Mouse (Mus musculus): ENCODE data around the gene Tldc2. TPM values are rescaled to one million over a fixed set of nuclear protein-coding genes. Genes with fewer than 3 reads are reported as not detected.
A peak's percentile ranks its signal among the peaks of the same experiment; 100 is the strongest.

Tldc2 gene
- total RNA-seq, 2 experiments from 2014 or later: not detected

DNA sequence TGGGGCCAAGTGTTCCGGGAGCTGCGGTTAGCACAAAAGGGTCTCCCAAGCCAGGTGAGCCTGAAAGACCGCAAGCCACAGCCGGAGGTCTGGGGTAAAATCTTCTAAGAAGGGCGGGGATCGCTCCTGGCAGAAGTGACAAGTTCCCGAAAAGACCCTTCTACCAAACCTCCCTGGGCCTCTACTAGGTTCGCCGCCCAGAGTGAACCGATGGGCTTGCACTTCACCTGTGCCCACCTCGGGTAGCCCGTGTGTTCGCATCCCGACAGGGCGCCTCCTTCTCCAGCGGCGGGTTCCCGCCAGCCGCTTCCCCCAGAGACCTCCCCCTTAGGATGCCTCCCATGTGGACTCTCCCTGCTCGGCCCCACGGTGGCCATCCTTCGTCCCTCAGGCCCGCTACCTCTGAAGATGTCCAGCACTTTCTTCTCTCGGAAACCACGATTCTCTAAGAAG lies 47.6 kb downstream of the Tldc2 start:
- intact Hi-C loops (cut with DNase I): loop anchor here (10.0 kb wide), 1 partner anchor 440 kb away; the partner anchor contains the start of gene Blcap

DNA sequence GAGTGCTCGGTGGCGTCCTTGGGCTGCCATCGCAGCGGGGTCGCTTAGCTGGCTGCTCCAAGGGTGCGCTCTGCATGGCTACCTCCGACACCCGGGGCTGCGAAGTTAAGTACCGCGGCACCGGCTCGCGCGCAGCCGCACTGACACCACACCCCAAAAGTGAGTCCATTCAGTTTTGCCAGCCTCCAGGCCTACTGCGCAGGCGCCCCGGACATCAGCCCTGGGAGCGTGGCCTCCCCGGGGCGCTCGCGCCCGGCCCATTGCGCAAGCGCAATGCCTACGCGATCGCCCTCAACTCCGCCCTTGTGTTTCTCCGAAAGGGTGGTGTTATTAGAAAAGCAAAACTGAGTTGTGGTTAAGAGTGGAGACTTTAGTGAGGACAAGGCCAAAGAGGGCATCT lies 48.2 kb downstream of the Tldc2 start, which contains the start of gene Samhd1:
TSS of gene Samhd1 (minus strand) at position 252 of the 400 bp plus-strand sequence.
- intact Hi-C loops (cut with DNase I): loop anchor here (10.0 kb wide), 1 partner anchor 440 kb away; the partner anchor contains the start of gene Blcap
- peak; percentile 82 to 94 for DNase-seq (ENCODE audit: extremely low spot score in 1 of 2, low spot score in 2 of 2)

More for the DNA sequence above, 47.6 kb downstream of the Tldc2 start:
- peak in 1 of 2 experiments; percentile 48 for DNase-seq (ENCODE audit: extremely low spot score in 1 of 2, low spot score in 2 of 2)

DNA sequence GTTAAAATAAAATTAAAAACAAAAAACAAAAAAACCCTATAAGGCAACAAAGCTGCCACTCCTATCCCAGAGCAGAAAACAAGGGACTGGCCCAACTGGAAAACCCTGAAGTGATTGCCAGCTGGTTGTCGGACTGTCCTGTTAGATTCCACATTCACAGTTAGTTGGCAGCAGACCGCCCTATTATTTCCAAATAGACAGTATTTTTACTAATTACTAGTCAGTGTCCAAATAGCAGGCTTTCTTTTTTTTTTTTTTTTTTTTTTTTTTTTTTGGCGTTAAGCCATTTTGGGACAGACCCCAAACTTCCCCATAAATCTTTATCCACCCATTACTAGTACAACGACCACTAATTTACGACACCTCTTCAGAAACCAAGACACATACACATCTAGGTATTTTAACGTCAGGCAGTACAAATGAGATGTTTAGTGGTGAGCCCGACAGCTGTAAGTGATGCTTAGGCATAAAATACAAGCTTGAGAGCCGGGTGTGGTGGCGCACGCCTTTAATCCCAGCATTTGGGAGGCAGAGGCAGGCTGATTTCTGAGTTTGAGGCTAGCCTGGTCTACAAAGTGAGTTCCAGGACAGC lies 48.8 kb downstream of the Tldc2 start:
- intact Hi-C loops (cut with DNase I): loop anchor here (10.0 kb wide), 1 partner anchor 439 kb away; the partner anchor contains the start of gene Blcap
- DNase-seq (ENCODE audit: extremely low spot score in 1 of 2, low spot score in 2 of 2): no peak

DNA sequence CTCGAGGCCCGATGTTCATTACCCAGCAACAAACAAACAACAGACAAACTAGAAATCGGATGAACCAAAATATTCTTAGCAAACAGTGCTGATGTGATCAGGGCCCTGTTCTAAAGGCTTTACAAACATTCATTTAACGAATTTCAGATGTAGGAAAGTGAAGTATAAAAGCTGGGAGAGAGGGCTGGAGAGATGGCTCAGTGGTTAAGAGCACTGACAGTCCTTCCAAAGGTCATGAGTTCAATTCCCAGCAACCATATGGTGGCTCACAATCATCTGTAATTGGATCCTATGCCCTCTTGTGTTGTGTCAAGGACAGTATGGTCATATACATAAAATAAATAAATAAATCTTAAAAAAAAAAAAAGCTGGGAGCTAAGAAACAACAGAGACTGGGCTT lies 49.3 kb downstream of the Tldc2 start:
- DNase-seq (ENCODE audit: extremely low spot score in 1 of 2, low spot score in 2 of 2): no peak
- intact Hi-C loops (cut with DNase I): loop anchor here (10.0 kb wide), 1 partner anchor 439 kb away; the partner anchor contains the start of gene Blcap

DNA sequence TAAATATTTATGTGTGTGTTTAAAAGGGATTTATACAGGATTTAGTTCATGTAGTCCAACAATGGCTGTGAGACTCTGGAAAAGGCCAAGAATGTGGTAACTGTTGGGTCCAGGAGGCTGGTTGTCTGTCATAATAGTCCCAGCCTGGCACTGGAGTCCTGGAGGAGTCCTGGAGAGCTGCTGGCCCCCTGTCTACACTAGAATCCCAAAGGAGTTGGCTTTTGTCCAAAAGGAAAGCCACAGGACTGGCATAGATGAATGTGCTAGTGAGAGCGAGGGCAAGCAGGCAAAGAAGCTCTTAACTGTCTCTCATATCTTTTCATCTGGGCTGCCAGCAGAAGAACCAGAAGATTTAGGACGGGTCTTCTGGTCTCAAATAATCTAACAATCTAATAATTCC lies 49.8 kb downstream of the Tldc2 start:
- DNase-seq (ENCODE audit: extremely low spot score in 1 of 2, low spot score in 2 of 2): no peak
- intact Hi-C loops (cut with DNase I): loop anchor here (10.0 kb wide), 1 partner anchor 438 kb away; the partner anchor contains the start of gene Blcap

DNA sequence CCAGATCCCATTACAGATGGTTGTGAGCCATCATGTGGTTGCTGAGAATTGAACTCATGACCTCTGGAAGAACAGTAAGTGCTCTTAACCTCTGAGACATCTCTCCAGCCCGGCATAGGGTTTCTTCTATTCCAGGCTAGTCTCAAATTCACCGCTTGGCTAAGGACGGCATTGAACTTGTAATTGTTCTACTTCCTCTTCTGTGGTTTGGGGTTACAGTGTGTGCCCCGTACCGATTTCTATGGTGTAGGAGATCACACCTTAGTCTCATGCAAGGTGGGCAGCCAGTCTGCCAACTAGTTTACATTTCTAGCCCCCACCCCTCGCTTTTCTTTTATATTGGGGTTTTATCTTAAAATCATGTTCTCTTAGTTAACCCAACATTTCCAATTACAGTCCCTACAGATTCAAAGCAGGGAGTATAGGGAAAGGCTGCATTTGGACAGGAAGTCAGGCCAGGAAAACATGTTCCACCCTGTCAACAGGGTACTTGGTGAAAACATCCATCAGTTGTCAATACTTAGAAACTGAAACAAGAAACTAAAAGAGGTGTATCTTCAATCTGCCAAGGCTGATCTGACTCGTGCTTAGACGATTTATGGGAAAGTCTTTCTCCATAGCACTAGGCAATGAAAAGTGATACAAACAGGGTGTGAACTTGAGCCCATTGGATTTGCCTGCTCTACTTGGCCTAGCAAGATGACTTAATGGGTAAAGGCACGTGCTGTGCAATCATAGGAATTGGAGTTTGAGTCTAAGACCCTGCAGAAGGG lies 51.3 kb downstream of the Tldc2 start:
- DNase-seq (ENCODE audit: extremely low spot score in 1 of 2, low spot score in 2 of 2): no peak
- intact Hi-C loops (cut with DNase I): loop anchor here (10.0 kb wide), 1 partner anchor 437 kb away; the partner anchor contains the start of gene Blcap

DNA sequence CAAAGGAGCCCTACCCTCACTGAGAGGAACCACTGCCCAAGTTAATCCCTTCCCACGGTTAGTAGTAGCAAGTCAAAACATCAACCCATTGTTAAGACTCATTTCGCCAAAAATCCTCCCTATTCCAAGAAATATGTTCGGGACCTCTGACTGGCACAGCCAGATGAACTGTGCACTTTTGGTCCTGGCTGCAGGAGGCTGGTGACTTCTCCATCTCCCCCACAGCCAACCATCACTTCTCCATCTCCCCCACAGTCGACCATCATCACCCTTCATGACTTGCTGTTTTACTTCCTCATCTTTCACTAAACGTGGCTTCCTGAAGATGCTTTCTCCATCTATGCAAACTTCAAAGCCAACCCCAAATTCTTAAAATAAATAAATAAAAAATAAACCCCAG lies 52.0 kb downstream of the Tldc2 start:
- no peak for DNase-seq (ENCODE audit: extremely low spot score in 1 of 2, low spot score in 2 of 2)
- intact Hi-C loops (cut with DNase I): loop anchor here (10.0 kb wide), 1 partner anchor 436 kb away; the partner anchor contains the start of gene Blcap

DNA sequence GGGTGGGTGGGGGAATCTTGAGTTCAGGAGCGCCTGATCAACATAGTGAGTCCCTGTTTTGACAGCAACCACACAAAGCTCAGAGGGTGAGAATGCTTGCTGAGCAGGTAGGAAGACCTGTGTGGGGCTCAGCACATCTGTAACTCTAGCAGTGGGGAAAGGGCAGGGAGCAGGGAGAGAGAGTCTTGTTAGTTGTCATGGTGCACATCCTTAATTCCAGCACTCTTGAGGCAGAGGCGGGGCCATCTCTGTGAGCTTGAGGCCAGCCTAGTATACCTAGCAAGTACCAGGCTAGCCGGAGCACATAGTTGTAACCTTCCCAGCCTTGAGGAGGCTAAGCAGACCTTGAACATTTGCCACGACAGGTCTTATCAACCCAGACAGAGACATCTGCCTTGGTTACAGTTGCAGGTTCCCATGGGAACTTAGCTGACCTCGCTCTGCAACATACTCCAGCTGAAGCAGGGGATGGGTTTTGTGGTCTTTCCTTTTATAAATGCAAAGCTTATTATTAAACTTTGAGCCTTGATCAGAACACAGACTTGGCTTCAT lies 52.5 kb downstream of the Tldc2 start:
- intact Hi-C loops (cut with DNase I): loop anchor here (10.0 kb wide), 1 partner anchor 435 kb away; the partner anchor contains the start of gene Blcap
- no peak for DNase-seq (ENCODE audit: extremely low spot score in 1 of 2, low spot score in 2 of 2)

DNA sequence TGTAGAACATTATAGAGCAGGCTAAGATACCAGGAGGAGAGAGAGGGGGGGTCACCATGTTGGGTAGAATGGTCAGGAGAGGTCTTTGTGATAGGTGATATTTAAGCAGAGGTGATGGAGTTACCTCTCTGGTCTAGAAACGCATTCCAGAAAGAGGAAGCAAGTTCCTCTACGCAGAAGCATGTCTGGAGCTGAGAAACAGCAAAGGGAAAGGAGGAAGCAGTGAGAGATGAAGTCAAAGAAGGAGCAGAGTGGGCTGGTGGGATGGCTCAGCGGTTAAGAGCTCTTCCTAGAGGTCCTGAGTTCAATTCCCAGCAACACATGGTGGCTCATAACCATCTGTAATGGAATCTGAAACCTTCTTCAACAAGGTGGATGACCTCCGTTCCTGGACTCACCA lies 55.1 kb downstream of the Tldc2 start:
- no peak for DNase-seq (ENCODE audit: extremely low spot score in 1 of 2, low spot score in 2 of 2)
- intact Hi-C loops (cut with DNase I): no loop called here

DNA sequence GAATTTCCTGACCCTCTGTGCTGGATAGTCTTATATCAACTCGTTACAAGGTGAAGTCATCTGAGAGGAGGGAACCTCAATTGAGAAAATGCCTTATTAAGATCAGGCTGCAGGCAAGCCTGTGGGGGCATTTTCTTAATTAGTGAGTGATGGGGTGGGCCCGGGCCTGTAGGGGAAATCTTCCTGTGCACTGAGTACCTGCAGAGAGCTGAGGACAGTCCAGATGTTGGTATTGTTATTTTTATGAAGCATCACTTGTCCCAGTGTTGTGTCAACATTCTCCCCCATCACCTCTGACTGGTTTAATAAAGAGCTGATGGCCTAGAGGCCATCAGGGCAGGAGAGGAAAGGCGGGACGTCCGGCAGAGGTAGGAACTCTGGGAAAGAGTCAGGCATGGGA lies 57.3 kb downstream of the Tldc2 start:
- intact Hi-C loops (cut with DNase I): no loop called here
- DNase-seq (ENCODE audit: extremely low spot score in 1 of 2, low spot score in 2 of 2): no peak

DNA sequence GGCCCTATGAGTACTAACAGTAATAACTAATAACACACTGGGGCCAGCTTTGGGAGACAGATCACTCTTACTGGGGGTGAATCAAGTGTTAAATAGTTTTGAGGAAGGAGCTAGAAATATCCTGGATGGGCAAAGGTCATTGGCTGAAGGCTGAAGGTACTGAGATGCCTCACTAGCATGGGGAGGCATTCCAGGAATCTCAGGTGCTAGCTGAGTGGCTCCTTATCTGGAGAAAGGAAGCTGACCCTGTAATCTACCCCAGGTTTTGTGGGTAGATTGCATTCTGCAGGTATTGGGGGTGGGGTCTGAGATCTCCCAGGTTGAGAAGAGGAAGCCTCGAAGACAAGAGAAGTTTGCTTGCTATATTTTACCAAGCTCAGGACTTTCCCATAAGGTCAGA lies 58.3 kb downstream of the Tldc2 start:
- DNase-seq (ENCODE audit: extremely low spot score in 1 of 2, low spot score in 2 of 2): no peak
- intact Hi-C loops (cut with DNase I): no loop called here

Other genes starting within 250 kb of the Tldc2 start
- gene Tgif2, start 247.0 kb upstream of the Tldc2 start, total RNA-seq (2021): 1 to 10 TPM; 1.8 to 3.1 TPM
- 1 to 10 TPM; 2.4 to 3.6 TPM for gene 4930518I15Rik, start 229.1 kb upstream of the Tldc2 start, total RNA-seq (2021)
- 100 to 1,000 TPM; 119 to 121 TPM for gene Rab5if, start 223.9 kb upstream of the Tldc2 start, total RNA-seq (2021)
- gene Sla2, start 199.9 kb upstream of the Tldc2 start, total RNA-seq (2021): not detected
- 100 to 1,000 TPM; 581 to 586 TPM for gene Ndrg3, start 95.0 kb upstream of the Tldc2 start, total RNA-seq (2021)
- gene Dsn1, start 79.9 kb upstream of the Tldc2 start, total RNA-seq (2021): 1 to 10 TPM; 5.9 to 7.1 TPM
- 10 to 100 TPM; 61.2 to 61.4 TPM for gene Soga1, start 7.8 kb upstream of the Tldc2 start, total RNA-seq (2021)
- 10 to 100 TPM; 16.7 to 17.4 TPM for gene Samhd1, start 48.2 kb downstream of the Tldc2 start, total RNA-seq (2021)
- gene Rbl1, start 117.5 kb downstream of the Tldc2 start, total RNA-seq (2021): 1 to 10 TPM; 2.1 to 2.5 TPM
- gene Rpn2, start 192.0 kb downstream of the Tldc2 start, total RNA-seq (2021): 100 to 1,000 TPM; 141 to 143 TPM
- gene Mroh8, start 192.5 kb downstream of the Tldc2 start, total RNA-seq (2021): under 1 TPM; 0.59 to 0.60 TPM